Mouse (Mus musculus) cerebellum, postnatal 10 days (tissue): Measurements from ENCODE around the gene Grwd1.
A peak's percentile ranks its signal among the peaks of the same experiment; 100 is the strongest.

ENCODE experiments used
- DNase-seq, 2 experiments: peaks; one replicate each; pipeline ENCODE4 v3.0.0; 2021; ENCODE audit warnings: mixed read lengths in 2 of 2

The Grwd1 gene

DNA sequence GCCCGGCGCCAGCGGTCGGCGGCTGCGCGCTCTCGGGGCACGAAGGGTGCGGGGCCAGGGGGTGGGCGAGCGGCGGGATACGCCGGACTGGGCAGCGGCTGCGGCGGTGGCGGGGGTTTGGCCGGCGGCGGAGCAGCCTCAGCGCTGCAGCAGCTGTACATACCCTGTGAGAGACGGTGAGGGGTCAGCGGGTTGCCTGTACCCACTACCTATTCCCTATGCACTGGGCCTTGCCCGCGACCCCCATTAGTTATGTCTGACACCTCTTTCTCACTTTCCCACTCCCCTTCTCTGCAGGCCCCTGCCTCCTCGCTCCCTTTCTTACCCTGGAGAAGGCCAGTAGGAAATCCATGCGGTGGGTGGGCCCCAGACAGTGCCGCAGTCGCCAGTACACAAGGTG is 3.2 kb upstream of the Grwd1 start:
- DNase-seq: no peak

DNA sequence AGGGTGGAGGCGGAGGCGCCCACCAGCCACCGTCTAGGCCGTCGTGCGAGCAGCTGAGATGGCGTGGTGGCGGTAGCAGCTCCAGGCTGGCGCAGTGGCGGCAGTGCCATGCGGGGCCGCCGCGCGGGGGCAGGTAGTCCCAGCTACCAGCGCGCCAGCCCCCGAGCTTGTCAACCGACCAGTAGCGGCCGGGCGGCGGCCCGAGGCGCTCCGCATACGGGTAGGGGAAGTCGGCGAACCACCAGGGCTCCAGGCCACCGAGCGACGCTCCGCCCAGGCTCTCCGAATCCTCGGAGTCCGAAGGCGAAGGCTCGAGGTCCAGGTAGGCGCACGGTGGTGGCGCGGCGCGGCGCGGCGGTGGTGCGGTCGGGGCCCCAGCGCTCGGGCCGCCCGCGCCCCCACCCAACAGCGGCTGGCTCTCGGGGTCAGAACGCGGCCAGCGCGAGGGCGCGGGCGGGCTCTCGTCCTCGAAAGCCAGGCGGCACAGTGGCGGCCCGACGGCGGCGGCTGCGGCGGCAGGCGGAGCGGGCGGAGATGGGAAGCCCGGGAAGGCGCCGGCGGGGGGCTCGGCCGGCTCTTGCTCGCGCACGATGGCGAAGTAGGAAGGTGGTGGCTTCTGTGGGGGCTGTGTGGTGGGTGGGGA is 2.5 kb upstream of the Grwd1 start:
- DNase-seq: peak; percentile 38 to 45

DNA sequence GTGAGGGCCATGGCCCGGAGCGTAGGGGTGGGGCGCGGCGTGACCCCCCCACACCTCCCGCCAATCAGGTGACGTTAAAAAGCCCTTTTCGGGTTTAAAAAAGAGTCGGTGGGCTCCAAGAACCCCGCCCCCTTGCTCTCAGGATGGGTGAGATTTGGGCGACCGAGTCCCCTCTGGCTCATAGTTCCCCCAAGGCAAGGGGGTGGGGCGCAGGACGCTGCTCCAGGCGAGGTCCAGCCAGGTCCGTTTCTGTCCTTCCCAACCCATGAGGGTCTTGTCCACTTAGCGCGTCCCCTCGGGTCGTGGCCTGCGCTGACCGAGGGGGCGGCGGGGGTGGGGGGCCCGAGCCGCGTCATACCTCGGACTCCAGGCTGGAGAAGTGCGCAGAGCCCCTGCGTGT is 1.7 kb upstream of the Grwd1 start:
- DNase-seq: no peak

DNA sequence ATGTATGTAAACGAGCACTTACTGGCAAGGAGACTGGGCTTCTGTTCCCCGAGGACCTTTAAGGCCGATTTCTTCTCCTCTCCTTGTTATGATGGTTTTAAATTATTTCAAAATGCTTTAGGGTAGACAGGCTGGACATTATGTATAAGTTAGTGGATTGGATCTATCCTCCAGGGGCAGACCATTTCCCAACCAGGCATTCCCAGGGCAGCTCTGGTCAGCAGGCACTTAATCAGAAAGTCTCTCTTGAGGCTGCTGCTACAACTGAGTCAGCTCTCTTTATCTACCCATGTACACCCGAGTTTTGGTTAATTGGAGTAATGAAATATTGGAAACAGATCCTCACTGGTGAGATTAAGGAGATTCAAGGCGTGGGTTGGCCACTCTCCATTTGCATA is 383 bp upstream of the Grwd1 start:
- DNase-seq: no peak

DNA sequence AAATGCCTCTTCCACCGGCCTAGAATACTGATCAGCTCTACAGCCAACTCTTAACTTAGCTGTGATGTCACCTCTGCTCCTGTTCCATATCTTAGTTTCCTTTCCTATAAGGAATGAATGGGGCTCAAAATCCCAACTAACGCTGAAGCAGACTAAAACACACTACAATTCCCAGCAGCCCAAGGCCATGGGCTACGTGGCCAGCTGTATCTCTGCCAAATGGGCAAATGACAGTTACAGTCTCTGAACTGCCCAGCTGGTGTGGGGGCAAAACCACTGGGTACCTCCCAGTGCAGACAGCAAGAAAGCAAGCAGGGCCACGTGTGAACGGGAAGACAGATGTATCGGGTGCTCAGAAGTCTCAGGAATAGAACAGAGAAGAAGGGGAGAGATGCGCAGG is 4.1 kb downstream of the Grwd1 start:
- peak; percentile 43 to 47 for DNase-seq

DNA sequence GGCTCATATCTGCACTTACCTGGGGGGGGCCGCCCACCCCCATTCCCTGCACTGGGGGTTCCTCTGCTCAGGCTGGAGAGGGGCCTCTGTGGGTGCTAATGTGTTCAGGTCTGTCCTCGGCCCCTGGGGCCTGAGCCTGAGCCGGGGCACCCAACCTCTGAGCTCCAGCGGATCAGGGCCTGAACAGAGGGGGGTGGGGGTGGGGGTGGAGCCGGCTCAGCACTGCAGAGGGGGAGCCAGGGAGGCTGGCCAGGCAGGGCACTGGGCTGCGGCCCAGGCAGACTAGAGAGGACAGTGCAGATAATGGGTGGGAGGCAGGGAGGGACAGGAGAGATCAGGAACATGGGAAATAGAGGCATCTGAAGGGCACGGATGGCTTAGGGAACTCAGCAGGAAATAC is 6.1 kb downstream of the Grwd1 start, which contains the start of gene Kcnj14:
Gene Kcnj14 (minus strand): TSS at position 185 of the 400 bp plus-strand sequence.
- no peak for DNase-seq

DNA sequence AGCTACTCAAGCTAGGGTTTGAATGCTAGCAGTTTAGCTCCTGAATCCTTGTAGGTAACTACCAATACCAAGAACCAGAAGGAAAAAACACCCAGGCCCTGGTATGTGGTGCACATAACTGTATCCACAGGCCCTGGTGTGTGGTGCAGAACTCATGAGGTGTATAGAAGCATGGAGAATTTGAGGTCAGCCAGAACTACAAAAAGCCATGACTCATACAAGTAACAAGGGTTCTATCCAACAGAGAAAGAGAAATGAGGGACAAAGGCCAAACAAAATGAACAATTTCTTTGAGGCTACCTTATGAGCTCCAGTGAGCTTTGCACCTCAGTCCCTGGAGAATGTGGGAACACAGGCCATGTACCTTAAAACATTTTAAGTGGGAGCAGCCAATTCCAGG is 9.8 kb downstream of the Grwd1 start:
- DNase-seq: no peak

DNA sequence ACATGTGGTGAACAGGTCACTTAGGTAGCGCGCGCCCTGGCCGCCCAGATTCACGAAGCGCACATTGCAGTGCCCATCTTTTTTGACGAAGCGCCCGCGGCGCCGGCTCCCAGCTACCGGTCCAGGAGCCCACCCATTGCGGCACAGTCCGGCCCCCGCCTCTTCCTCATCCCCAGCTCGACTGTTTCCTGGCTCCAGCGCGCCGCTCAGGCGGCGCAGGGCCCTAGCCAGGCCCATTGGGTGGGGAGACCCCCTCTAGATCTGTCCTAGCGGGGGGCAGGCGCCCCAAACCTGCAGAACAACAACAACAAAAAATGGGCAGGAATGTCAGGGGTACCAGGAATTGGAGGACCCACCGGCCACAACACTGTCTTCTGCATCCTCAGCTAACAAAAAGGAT is 10.9 kb downstream of the Grwd1 start:
- no peak for DNase-seq

DNA sequence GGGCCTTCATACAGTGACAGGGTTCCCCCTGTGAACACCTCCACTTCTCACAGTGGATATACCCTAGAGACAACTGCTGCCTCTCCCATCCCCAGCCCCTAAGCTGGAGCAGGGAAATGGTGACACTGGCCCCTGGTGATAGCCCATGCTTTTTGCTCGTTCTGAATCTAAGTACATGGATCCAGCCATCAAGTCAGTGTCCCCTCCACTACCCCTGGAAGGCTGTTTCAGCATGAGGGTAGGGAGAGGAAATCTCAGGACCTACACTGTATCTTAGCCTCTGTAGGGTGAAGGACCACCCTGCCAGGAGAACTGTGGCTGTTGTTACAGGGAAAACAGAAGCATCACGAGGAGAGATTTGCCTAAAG is 14.8 kb downstream of the Grwd1 start:
- DNase-seq: no peak

DNA sequence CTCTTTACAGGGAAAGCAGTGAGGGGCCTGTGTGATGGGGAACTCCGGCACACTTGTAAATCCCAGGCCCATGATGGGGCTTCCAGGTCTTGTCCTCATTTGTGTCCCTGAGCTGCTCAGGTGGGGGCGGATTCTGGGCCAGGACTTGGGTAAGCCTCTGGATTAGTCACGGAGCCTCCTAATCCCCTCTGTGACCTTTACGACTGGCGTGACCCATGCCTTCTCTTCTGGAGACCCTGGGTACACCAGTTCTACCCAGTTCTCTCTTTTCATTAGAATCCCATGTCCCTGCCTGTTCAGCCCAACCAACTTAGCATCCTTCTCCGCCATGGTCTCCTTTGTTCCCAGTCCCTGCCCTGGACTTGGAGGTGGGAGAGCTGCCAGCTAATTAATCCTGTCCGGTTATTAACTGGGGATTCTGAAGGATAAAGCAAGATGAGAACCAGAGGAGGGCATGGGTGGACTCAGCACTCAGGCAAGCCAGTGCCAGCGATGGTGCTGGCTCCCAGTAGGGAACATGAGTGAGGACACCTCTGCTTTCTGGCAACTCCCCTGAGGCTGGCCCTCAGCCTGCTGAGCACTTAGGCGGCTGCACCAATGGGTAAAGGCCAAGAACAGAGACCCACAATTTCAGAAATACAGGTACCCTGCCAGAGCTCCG is 15.3 kb downstream of the Grwd1 start:
- DNase-seq: peak in 1 of 2 experiments; percentile 45

DNA sequence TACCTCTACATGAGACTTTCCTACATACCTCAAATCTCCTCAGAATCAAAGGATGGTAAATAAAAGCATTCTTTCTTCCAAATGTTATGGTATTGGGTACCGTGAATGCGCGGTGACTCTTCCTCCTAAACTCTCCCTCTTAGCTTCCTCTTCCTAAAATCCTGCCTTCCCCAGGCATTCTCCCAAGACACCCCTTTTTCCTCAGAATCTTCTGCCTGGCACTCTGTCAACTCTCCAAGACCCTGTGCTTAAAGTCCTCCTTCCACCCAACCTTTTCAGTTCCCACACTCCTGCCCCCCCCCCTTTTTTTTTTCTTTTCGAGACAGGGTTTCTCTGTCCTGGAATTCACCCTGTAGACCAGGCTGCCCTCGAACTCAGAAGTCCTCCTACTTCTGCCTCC is 15.9 kb downstream of the Grwd1 start:
- no peak for DNase-seq

DNA sequence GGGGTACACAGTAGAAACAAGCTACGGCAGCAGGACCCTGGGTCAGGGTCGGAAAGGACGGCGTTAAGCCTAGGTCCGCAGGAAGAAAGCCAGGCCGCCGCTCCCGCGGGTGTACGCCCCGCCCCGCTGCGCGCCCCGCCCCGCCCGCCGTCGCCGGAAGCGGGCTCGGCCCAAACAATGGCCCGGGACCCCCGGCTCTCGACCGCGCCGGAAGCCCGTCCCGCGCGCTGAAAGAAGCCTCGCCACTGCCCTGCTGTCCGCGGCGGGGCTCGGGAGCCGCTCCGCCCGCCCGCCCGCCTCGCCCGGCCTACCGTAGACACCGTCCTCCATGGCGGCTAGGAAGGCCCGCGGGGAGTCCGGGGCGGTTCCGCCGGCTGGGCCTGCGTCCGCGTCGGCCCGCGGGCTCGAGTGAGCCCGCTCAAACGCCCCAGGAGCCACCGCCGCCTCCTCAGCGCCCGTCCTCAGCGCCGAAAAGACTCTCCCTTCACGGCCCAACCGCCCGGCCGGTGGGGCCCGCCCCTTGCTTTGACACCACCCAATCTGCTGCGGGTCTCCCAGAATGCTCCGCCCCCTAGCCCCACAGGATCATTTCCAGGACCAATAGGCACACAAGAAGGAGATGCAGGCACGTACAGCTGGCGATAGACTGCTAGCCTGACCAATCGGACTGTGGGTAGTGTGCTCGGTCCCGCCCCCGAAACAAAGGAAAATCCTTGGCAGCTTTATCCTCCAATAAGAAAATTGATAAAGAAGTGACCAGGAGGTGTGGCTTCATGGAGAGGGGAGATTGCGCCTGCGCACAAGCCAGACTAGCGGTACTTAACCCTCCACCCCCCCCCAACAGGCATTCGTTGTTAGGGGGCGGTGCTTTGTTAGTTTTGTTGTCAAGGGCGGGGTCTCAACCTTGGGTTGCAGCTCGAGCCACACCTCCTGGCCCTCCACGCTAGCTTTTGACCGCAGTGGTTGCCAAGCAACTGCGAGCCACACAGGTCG is 16.7 kb downstream of the Grwd1 start, which contains the start of gene Cyth2:
Gene Cyth2 (minus strand): TSS at position 795 of the 993 bp plus-strand sequence.
- DNase-seq: peak; percentile 100

DNA sequence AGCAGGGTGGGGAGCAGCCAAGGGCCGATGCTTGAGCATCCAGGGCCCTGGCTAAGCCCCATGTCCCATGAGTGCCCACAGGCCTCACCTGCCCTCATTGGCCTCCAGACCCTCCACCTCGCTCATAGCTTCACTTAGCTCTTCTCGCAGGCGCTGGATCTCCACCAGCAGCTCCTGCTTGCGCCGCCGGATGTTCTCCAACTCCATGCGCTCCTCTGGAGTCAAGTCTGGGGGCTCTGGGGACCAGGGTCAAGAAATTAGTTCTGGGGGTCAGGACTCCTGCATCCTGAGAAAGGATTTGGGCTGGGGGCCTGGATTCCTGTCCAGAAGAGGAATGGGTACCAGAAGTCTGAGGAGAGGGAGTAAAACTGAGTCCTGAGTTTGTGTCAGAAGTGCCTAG is 17.8 kb downstream of the Grwd1 start:
- DNase-seq: no peak

DNA sequence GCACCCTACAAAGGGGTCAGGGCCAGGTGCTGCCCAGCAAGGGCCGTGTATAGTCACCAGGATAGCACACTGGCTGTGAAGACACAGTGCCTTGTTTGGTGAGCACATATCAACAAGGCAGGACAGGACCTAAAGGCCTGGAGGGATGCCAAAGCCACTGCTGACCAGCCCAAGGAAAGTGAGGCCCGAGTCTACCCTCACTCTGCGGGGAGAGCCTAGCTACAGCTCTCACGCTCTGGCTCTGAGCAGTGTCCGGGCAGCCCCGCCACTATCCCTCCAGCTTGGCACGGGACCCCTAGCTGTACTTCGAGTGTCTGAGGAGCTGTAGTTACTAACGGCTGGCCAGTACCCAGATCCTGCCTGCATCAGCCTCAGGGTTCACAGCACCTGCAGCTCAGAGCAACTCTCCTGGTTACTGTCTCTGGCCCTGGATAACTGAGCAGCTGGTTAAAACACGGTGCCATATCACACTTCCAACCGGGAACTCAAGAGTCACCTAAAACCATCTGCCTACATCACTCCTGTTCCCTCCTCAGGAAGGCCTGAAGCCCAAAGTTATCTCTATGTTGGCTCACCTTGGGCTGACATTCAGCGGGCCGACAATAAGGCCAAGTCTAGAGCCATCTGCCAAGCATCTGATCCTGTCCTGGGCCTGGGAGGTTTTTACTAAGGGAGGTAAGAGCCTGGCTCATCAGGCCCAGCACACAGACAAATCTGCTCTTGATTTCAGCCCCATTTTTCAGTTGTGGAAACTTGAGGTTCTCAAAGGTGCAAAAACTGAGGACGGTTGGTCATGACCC is 21.3 kb downstream of the Grwd1 start:
- DNase-seq: peak; percentile 59 to 65

DNA sequence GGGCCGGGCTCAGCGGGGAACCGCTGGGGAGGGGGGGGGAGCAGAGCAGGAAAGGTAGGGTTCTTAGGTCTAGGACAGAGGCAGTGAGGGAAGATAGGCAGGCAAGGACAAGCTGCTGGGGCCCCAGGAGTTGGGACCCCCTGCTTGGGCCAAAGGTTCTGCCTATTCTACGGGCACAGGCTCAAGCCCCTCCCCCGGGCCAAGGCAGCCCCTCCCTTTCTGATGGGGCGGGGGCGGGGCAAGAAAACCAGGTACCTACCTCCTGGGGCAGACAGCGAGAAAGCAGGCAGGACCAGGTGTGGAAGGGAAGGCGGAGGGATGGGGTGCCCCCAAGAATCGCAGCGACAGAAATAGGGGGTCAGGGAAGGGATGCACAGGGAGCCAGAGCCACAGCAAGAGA is 22.3 kb downstream of the Grwd1 start:
- DNase-seq: peak in 1 of 2 experiments; percentile 36

DNA sequence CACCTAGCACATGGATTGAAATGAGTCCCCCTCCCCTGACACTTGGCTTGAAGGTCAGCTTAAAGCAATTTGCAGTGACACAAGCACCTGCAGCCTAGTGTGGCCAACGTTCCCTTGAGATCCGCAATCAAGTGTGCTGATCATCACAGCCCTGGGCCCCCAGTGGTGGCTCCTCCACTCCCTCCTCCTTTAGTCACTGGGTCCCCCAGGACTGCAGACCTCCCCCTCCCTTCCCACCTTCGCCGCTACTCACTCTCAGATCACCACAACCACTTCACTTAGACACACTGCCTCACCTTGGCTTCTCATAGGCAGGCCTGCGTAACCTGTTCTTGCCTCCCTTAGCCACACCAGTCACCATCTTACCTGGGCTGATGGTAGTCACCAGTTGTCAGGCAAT is 24.8 kb downstream of the Grwd1 start:
- no peak for DNase-seq

DNA sequence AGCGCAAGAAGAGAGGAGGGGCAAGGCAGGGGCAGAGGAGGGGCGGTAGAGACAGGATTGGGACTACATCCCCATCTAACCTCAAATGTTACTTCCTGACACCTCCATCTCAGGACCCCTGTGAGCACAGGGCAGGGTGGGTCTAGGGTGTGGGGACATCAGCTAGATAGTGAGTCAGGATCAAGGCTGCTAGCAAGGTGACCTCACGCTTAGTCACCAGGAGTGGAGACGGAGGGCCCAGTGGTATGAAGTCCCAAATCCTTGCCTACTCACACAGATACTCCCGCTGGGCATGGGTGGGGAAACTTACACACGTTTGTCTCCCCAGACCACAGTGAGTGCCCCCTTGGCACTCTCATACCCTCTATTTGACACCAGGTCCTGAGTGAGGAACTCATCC is 28.2 kb downstream of the Grwd1 start:
- no peak for DNase-seq

DNA sequence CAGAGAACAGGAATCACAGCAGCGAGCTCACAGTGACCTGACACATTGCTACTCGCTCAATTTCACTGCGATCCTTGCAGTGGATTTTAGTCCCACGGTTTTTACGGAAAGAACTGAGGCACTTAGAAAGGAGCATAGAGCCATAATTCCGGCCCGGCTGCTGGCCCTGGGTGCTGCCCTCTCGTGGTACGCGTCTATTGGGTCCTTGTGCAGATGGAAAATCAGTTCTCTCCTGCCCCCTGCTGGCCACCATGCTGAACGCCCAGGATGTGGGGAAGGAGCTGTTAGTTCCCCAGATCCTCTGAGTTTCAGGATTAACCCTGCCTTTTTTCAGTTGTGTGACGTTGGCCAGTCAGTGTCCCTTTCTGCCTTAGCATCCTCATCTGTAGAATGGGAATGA is 29.4 kb downstream of the Grwd1 start:
- DNase-seq: peak; percentile 97 to 99

DNA sequence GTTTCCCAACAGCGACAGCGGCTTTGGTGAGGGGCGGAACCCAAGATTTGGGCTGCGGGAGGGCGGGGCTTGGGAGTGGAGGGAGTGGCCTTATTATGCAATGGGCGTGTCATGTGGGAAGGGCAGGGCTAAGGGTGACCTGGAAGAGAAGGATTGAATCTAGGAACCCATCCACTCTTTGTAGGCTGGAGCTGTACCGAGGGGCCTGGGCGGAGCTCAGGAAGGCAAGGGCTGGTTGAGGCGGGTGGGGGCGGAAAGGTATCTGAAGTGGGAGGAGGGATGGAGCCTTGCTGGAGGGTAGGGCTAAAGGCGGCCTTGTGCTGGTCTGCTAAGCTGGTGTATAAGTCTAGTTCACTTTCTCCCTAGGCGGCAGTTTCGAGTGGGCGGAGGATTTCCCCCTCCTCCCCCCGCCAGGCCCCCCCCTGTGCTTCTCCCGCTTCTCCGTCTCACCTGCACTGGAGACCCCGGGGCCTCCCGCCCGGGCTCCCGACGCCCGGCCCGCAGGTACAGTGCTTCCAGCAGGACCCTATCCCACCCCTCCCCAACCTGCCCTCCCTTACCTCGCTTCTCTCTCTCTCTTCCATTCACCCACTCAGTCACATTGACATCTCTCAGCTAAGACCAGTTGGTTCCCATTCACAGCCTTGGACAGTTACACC is 30.1 kb downstream of the Grwd1 start:
- peak in 1 of 2 experiments; percentile 36 for DNase-seq

DNA sequence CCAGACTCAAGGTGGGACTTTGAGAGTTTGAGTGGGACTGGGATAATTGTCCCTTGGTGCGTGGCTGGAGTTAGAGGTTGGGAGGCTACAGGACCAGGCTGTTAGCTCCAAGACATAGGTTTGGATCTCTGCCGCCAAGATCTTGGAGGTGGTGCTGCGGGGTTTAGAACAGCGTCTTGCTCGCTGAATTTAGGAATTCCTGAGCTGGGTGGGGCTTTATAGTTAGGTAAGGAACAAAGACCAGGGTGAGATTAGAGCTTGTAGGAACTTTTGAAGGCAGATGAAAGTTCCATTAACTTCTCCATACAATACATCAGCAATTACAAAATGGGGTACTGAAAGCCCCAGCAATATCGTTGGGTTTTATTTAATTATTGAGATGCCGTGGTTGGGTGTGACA is 30.7 kb downstream of the Grwd1 start:
- no peak for DNase-seq

DNA sequence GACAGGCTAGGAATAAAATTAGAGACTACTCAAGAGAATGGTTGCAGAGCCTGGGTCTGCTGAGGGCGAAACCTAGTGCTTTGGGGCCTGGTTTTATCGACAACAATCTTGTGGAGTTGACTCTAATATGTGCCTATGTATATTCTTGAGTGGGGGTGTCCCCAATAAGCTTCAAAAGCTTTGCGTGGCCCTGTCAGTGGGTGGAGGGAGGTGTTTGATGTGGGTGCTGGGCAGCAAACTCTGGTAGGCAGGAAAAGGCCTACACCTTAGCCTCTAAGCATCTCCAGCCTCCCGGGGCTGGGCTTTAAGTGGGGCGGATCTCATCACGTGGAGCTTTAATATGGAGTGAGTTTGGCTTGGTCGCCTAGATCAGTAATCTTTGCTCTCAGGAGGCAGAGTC is 31.8 kb downstream of the Grwd1 start:
- DNase-seq: peak in 1 of 2 experiments; percentile 7

DNA sequence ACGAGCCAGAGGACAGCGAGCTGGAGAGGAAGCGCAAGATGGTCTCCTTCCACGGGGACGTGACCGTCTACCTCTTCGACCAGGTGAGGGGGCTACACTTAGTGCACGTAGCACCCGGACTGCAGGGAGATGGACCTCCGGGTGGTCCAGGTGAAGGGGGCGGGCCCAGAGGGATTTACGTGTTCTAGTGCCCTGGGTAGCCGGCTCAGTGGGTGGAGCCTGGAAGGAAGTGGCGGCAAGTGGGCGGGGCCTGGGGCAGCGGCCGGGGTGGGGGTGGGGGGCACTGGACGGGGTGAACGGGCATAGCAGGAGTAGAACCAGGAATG is 32.3 kb downstream of the Grwd1 start:
- DNase-seq: peak in 1 of 2 experiments; percentile 46
